Mouse (Mus musculus): ENCODE data around the gene Sec23ip.
A peak's percentile ranks its signal among the peaks of the same experiment; 100 is the strongest.

The Sec23ip gene

DNA sequence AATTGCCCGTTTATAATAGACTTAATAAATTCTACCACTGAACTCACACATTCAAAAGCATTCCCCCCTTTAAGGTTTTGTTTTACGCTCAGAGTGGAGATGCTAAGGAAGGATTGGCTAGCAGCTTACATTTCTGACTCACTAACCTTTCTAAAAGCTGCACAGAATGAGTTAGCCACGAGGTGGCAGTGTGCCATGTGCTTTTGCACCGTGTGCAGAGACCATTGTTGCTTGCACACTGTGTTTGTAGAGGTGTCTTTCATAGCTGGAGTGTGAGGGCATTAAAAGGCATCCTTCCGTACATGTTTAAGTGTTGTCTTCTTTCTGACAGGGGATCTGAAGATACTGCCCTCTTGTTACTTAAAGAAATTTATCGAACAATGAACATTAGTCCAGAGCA lies 34.6 kb downstream of the Sec23ip start:
- peak in 1 of 2 experiments; percentile 9 for DNase-seq (ENCODE audit: low spot score in 2 of 2)

GRCm38 (mm10) chr7:128781846-128782245 lies 37.1 kb downstream of the Sec23ip start:
- no peak for DNase-seq (ENCODE audit: low spot score in 2 of 2)

DNA sequence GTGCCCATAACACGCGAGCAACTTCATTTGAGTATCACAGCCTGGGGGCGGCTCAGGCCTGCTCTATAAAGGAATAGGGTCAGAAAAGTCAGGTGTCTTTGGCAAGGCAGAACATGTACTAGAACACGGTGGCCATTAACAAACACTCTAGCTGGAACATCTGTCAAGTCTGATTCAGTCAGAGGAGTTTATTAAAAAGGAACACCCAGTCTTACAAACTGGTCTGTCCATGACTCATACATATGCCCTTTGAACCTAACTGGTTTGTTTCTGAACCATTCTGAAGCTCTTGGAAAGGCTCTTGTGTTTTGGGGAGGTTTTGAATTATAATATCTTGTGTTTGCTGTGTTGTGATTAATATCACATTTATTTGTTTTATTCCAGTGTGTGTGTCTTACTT lies 45.3 kb downstream of the Sec23ip start:
- DNase-seq (ENCODE audit: low spot score in 2 of 2): no peak

DNA sequence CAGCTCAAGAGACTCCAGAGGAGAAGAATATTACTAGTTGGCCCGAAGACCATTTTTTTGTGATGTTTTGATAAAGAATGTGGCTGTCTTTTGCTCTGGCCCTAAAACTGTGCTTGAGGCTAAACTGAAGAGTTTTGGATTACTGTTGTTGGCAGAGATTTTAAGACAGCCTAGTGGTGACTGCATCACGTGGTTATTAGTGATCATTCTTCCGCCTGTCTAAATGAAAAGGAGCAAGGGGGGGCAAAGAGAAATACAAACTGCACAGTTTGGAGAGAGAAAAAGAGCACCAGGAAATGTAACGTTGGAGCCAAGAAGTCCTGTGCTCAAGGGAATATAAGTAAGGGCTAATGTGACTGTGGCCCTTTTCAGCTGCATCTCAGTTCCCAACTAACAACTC lies 48.7 kb downstream of the Sec23ip start:
- no peak for DNase-seq (ENCODE audit: low spot score in 2 of 2)

DNA sequence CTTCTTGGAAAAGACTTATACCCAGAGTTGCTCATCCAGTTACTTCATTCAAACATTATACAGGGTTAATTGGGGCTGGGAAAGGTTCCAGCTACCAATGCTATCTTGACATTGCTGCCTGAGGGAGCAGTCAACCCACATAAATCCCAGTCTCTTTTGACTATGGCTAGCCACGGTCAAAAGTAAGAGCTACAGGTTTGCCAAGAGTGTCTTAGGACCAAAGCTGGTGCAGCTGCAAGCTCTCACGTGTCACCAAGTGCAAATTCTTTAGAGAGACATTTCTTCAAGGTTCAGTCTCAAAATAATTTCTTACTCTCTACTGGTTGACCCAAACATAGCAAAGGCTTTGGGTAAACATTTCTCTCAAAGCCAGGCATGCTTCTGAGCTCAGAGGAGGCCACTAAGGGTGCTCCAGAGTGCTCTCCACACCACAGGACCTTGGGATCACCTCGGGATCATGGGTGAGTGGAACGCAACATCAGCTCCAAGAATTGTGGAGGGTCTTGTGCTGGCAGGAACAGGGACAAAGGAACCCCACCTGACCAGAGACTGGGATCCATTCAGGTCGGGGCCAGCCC lies 80.3 kb downstream of the Sec23ip start:
- no peak for DNase-seq (ENCODE audit: low spot score in 2 of 2)

DNA sequence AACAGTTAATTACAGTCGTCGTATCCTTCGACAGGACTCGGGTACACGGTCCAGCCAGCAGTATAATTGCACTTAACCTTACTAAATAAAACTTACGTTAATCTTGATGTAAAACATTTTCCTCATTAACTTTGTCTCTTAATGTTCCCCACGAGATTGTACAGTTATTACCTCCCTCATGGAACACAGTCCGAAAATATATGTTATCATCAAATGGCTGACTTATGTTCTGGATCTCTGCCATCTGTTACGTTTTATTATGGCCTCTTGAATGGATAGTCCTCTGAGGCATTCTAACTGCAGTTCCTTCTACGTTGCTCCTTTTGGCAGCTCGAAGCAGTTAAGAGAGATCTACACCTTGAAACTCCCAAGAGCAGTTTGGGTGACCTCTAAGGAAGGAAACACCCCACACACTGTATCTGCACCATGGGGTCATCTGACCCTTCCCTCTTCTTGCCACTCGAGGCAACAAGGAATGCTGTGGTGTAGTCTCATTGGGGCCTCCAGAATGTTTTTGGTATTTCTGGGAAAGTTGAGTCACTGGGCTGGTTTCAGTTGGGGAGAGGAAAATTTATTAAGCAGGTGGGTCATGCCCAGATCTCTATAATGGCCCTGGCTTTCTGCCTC lies 87.8 kb downstream of the Sec23ip start:
- DNase-seq (ENCODE audit: low spot score in 2 of 2): no peak

- no peak for DNase-seq (ENCODE audit: low spot score in 2 of 2)
Measured at GRCm38 (mm10) chr7:128833196-128833595, 88.5 kb downstream of the Sec23ip start.

Measured in natural killer cell, adult 2 months (primary cell).